Mouse (Mus musculus): ENCODE measurements around the gene Fanca. TPM values are rescaled to one million over a fixed set of nuclear protein-coding genes. Genes with fewer than 3 reads are reported as not detected.
A peak's percentile ranks its signal among the peaks of the same experiment; 100 is the strongest.
"Not testable (repeated sequence)": the region's sequence is repeated elsewhere in the genome, so short reads cannot be mapped to it uniquely, and the experiment has no call there.

Gene Fanca
- polyA plus RNA-seq, 1 experiment = 16.5 TPM

DNA sequence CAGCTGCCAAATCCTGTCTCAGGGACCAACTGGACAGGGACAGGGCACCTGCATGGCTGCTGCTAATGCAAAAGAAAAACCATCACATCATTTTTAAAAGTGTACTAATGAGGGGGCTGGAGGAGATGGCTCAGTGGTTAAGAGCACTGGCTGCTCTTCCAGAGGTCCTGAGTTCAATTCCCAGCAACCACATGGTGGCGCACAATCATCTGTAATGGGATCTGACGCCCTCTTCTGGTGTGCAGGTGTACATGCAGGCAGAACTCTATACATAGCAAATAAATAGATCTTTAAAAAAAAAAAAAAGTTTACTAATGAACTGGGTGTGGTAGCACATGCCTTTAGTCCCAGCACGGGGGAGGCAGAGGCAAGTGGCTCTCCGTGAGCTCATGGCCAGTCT, 9.6 kb downstream of the Fanca start:
- Histone ChIP-seq H3K4me3 (replicated peaks) (no peak overlapping the region), H3K9me3 (no peaks in the 10 kb centered on the region), H3K4me1 (no peaks in the 10 kb centered on the region), H3K36me3 (replicated peaks; ENCODE audit: low read length) (peaks cover 77% of the 10 kb centered on the region), H3K27me3 (replicated peaks) (no peaks in the 10 kb centered on the region)
- TF ChIP-seq FLI1 (IDR thresholded peaks at IDR 0.05; ENCODE audit: low read length) = no peak
- TF ChIP-seq GATA1 (IDR thresholded peaks at IDR 0.05; ENCODE audit: borderline replicate concordance, low read length) = no peak

DNA sequence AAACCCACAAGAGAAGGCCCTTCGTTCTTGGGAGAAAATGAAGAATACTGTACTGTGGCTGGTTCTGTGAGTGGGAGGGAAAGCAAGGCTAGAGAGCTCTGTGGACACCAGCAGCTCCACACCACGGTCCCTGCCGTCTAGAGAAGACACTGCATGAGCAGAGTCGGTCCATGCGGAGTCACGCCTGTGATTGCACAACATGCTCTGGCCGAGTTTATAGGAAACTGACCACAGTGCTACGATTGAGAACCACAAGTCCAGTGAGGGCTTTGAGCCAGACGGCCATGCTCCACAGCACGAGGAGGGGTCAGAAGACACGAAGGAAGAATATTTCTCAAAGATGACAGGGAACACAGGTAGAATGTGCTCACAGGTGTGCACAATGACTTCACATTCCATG, 20.1 kb downstream of the Fanca start:
- no peaks in the 10 kb centered on the region for H3K27me3 ChIP-seq (replicated peaks)
- no peaks in the 10 kb centered on the region; the same call in 1 of the 2 replicates for H3K4me1 ChIP-seq
- H3K36me3 ChIP-seq (replicated peaks; ENCODE audit: low read length) = peaks cover 75% of the 10 kb centered on the region
- no peak overlapping the region for H3K4me3 ChIP-seq (replicated peaks)
- H3K9me3 ChIP-seq = no peaks in the 10 kb centered on the region
- TF ChIP-seq GATA1 (IDR thresholded peaks at IDR 0.05; ENCODE audit: borderline replicate concordance, low read length) = no peak
- no peak for TF ChIP-seq FLI1 (IDR thresholded peaks at IDR 0.05; ENCODE audit: low read length)

GRCm38 (mm10) chr8:123292785-123293184, 25.6 kb downstream of the Fanca start:
- TF ChIP-seq GATA1 (IDR thresholded peaks at IDR 0.05; ENCODE audit: borderline replicate concordance, low read length) (no peak), FLI1 (IDR thresholded peaks at IDR 0.05; ENCODE audit: low read length) (no peak)
- Histone ChIP-seq H3K36me3 (replicated peaks; ENCODE audit: low read length) (peaks cover 85% of the 10 kb centered on the region), H3K9me3 (no peaks in the 10 kb centered on the region), H3K4me1 (peaks cover 6% of the 10 kb centered on the region; the same call in 1 of the 2 replicates), H3K4me3 (replicated peaks) (no peak overlapping the region), H3K27me3 (replicated peaks) (no peaks in the 10 kb centered on the region)

- TF ChIP-seq FLI1 (IDR thresholded peaks at IDR 0.05; ENCODE audit: low read length) = no peak
- TF ChIP-seq GATA1 (IDR thresholded peaks at IDR 0.05; ENCODE audit: borderline replicate concordance, low read length) = no peak
- H3K36me3 ChIP-seq (replicated peaks; ENCODE audit: low read length) = peaks cover 86% of the 10 kb centered on the region
- H3K4me1 ChIP-seq = peaks cover 7% of the 10 kb centered on the region; the same call in 1 of the 2 replicates
- no peak overlapping the region for H3K4me3 ChIP-seq (replicated peaks)
- H3K27me3 ChIP-seq (replicated peaks) = no peaks in the 10 kb centered on the region
- H3K9me3 ChIP-seq = no peaks in the 10 kb centered on the region
Measured at GRCm38 (mm10) chr8:123292281-123292680, 26.1 kb downstream of the Fanca start.

- Histone ChIP-seq H3K4me1 (peaks cover 10% of the 10 kb centered on the region; the same call in 1 of the 2 replicates), H3K36me3 (replicated peaks; ENCODE audit: low read length) (peaks cover 87% of the 10 kb centered on the region), H3K4me3 (replicated peaks) (no peak overlapping the region), H3K27me3 (replicated peaks) (no peaks in the 10 kb centered on the region), H3K9me3 (no peaks in the 10 kb centered on the region)
- TF ChIP-seq FLI1 (IDR thresholded peaks at IDR 0.05; ENCODE audit: low read length) (no peak), GATA1 (IDR thresholded peaks at IDR 0.05; ENCODE audit: borderline replicate concordance, low read length) (no peak)
Measured at GRCm38 (mm10) chr8:123291716-123292115, 26.7 kb downstream of the Fanca start.

DNA sequence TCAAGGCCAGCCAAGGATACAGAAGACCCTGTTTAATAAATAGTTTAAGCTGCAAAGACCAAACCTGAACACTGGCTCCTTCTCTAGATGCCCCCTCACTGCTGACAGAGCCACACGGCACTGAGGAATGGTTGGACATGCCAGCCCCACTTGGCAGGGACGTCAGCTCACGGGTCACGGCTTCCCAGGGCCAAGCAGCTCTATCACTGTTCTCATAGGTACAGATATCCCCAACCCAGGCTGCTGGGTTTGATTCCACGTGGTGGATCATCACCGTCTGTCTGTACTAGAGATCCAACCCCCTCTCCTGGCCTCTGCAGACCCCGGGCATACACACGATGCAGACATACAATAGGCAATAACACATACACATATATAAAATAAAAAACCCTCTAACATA, 27.7 kb downstream of the Fanca start:
- Histone ChIP-seq H3K4me3 (replicated peaks) (no peak overlapping the region), H3K4me1 (peaks cover 10% of the 10 kb centered on the region; the same call in 1 of the 2 replicates), H3K27me3 (replicated peaks) (no peaks in the 10 kb centered on the region), H3K36me3 (replicated peaks; ENCODE audit: low read length) (peaks cover 87% of the 10 kb centered on the region), H3K9me3 (no peaks in the 10 kb centered on the region)
- TF ChIP-seq FLI1 (IDR thresholded peaks at IDR 0.05; ENCODE audit: low read length) (no peak), GATA1 (IDR thresholded peaks at IDR 0.05; ENCODE audit: borderline replicate concordance, low read length) (no peak)

DNA sequence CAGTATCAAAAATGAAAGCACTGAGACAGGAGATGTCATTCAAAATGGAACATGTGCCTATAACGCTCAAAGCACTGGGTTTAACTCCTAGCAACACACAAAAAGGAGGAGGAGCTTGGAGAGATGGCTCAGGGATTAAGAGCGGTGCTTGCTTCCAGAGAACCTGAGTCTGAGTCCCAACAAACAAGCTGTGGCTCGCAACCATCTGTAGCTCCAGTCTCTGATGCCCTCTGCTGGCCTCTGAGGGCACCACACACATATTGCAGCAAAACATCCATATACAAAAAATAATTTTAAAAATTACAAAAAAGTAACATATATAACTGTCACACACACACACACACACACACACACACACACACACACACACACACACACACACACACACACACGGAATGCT, 28.2 kb downstream of the Fanca start:
- no peaks in the 10 kb centered on the region for H3K27me3 ChIP-seq (replicated peaks)
- H3K4me3 ChIP-seq (replicated peaks) = no peak overlapping the region
- peaks cover 84% of the 10 kb centered on the region for H3K36me3 ChIP-seq (replicated peaks; ENCODE audit: low read length)
- TF ChIP-seq FLI1 (IDR thresholded peaks at IDR 0.05; ENCODE audit: low read length) (no peak), GATA1 (IDR thresholded peaks at IDR 0.05; ENCODE audit: borderline replicate concordance, low read length) (no peak)
- no peaks in the 10 kb centered on the region for H3K9me3 ChIP-seq
- peaks cover 10% of the 10 kb centered on the region; the same call in 1 of the 2 replicates for H3K4me1 ChIP-seq

GRCm38 (mm10) chr8:123287362-123287761, 31.0 kb downstream of the Fanca start:
- Histone ChIP-seq H3K4me3 (replicated peaks) (peak overlapping the region; percentile 6), H3K27me3 (replicated peaks) (no peaks in the 10 kb centered on the region), H3K9me3 (no peaks in the 10 kb centered on the region), H3K4me1 (peaks cover 8% of the 10 kb centered on the region; the same call in 1 of the 2 replicates), H3K36me3 (replicated peaks; ENCODE audit: low read length) (peaks cover 73% of the 10 kb centered on the region)
- TF ChIP-seq GATA1 (IDR thresholded peaks at IDR 0.05; ENCODE audit: borderline replicate concordance, low read length) (no peak), FLI1 (IDR thresholded peaks at IDR 0.05; ENCODE audit: low read length) (no peak)

DNA sequence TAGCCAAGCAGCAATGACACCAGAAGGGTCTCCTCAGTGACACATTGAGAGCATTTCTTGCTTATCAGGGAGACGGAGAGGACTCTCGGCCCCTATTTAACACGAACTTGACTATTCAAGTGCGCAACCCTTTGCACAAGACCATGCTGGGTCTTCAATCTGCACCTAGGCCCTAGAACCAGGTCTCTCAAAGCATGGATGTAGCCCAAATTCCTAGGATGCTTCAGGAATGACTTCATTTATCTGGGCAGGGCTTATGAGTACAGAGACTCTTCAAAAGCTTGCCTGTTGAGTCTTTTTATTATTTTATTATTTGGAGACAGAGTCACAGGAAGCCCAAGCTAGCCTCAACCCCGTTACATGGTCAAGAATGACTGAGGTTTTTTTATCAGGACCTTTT, 33.9 kb downstream of the Fanca start:
- Histone ChIP-seq H3K9me3 (no peaks in the 10 kb centered on the region), H3K4me1 (peaks cover 8% of the 10 kb centered on the region; the same call in 1 of the 2 replicates), H3K4me3 (replicated peaks) (no peak overlapping the region), H3K27me3 (replicated peaks) (no peaks in the 10 kb centered on the region), H3K36me3 (replicated peaks; ENCODE audit: low read length) (peaks cover 78% of the 10 kb centered on the region)
- TF ChIP-seq GATA1 (IDR thresholded peaks at IDR 0.05; ENCODE audit: borderline replicate concordance, low read length) (no peak), FLI1 (IDR thresholded peaks at IDR 0.05; ENCODE audit: low read length) (no peak)

GRCm38 (mm10) chr8:123283991-123284390, 34.4 kb downstream of the Fanca start:
- Histone ChIP-seq H3K4me3 (replicated peaks) (no peak overlapping the region), H3K36me3 (replicated peaks; ENCODE audit: low read length) (peaks cover 76% of the 10 kb centered on the region), H3K4me1 (peaks cover 8% of the 10 kb centered on the region; the same call in 1 of the 2 replicates), H3K9me3 (no peaks in the 10 kb centered on the region), H3K27me3 (replicated peaks) (no peaks in the 10 kb centered on the region)
- no peak for TF ChIP-seq FLI1 (IDR thresholded peaks at IDR 0.05; ENCODE audit: low read length)
- no peak for TF ChIP-seq GATA1 (IDR thresholded peaks at IDR 0.05; ENCODE audit: borderline replicate concordance, low read length)

DNA sequence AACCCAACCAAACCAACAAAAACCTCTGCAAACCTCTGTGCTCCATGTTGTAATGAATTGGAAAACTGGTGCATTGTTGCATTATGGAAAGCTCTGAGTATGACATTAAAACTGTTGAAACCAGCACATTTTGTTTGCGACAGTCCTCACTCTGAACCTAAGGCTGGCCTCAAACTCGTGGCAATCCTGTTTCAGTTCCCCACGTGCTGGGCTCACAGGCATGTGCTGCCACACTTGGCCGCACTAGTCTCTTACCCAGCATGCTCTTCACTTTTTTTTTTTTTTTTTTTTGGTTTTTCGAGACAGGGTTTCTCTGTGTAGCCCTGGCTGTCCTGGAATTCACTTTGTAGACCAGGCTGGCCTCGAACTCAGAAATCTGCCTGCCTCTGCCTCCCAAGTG, 35.4 kb downstream of the Fanca start:
- not testable (repeated sequence) for H3K27me3 ChIP-seq (replicated peaks); H3K4me3 ChIP-seq (replicated peaks); H3K9me3 ChIP-seq
- H3K4me1 ChIP-seq = peaks cover 12% of the 10 kb centered on the region; the same call in 1 of the 2 replicates
- peaks cover 75% of the 10 kb centered on the region for H3K36me3 ChIP-seq (replicated peaks; ENCODE audit: low read length)

Measured in megakaryocyte, embryonic 14.5 days (primary cell).